Mouse (Mus musculus): ENCODE measurements at regions not wholly inside any gene's neighbourhood (a gene's known extent, or its start where the extent isn't known, plus 50 kb on each side); places are given as distances from the start of the nearest gene placed in this dataset.
"Not testable (repeated sequence)": the region's sequence is repeated elsewhere in the genome, so short reads cannot be mapped to it uniquely, and the experiment has no call there.

- Histone ChIP-seq H3K27ac (no peak overlapping the region), H3K4me1 (replicated peaks) (no peaks in the 10 kb centered on the region), H3K9ac (no peak overlapping the region), H3K9me3 (peaks cover 50% of the 10 kb centered on the region), H3K27me3 (no peaks in the 10 kb centered on the region), H3K36me3 (no peaks in the 10 kb centered on the region), H3K4me3 (no peak overlapping the region), H3K4me2 (no peak overlapping the region)
- ATAC-seq (ENCODE audit: low FRiP score) = no peak
- 90% methylated on average over 1 of the region's 1 CpGs for WGBS
These were observed 741.4 kb downstream of the Adam6a start for GRCm38 (mm10) chr12:114285082-114285481.

- H3K27me3 ChIP-seq = no peaks in the 10 kb centered on the region
- no peaks in the 10 kb centered on the region for H3K4me1 ChIP-seq (replicated peaks)
- 81% methylated on average over 3 of the region's 3 CpGs for WGBS
- no peak overlapping the region for H3K4me2 ChIP-seq
- peaks cover 49% of the 10 kb centered on the region for H3K9me3 ChIP-seq
- H3K9ac ChIP-seq = no peak overlapping the region
- H3K27ac ChIP-seq = no peak overlapping the region
- no peak overlapping the region for H3K4me3 ChIP-seq
- ATAC-seq (ENCODE audit: low FRiP score) = no peak
- H3K36me3 ChIP-seq = no peaks in the 10 kb centered on the region
These were observed 743.3 kb downstream of the Adam6a start for GRCm38 (mm10) chr12:114287041-114287440.

DNA sequence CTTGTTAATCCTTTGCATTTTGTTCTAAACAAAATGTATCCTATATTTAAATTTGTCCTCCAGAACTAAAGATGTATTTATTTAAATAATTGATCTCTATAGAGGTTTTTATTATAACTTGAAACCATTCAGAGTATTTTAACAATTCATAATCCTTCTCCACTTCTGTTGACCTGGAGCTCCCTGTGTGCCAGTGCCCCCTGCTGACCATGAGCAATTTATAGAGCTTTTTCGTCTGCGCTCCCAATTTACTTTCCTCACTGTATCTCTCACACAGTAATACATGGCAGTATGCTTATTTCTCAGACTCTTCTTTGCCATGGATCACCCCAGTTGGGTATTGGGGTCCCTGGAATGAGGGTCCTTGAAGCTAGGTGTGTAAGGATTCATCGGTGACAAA lies 747.4 kb downstream of the Adam6a start:
- Histone ChIP-seq H3K9me3 (peaks cover 46% of the 10 kb centered on the region), H3K9ac (no peak overlapping the region), H3K27me3 (no peaks in the 10 kb centered on the region), H3K27ac (no peak overlapping the region), H3K4me1 (replicated peaks) (no peaks in the 10 kb centered on the region), H3K36me3 (no peaks in the 10 kb centered on the region), H3K4me3 (no peak overlapping the region), H3K4me2 (no peak overlapping the region)
- 86% methylated on average over 3 of the region's 3 CpGs for WGBS
- ATAC-seq (ENCODE audit: low FRiP score) = no peak

DNA sequence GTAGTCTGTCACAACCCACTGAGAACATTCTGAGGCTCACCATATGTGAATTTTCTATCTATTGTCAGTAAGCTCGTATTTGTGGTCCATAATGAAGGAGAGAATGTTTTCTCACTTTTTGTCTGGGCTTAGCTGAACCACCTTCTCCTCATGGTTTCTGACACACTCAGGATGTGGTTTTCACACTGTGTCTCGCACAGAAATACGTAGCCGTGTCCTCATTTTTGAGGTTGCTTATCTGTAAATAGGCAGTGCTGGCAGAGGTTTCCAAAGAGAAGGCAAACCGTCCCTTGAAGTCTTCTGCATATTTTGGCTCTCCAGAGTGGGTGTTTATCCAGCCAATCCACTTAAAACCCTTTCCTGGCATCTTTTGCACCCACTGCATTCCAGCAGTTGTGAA lies 756.1 kb downstream of the Adam6a start:
- ATAC-seq (ENCODE audit: low FRiP score) = no peak
- Histone ChIP-seq H3K4me2 (no peak overlapping the region), H3K27ac (no peak overlapping the region), H3K4me3 (no peak overlapping the region), H3K4me1 (replicated peaks) (no peaks in the 10 kb centered on the region), H3K36me3 (no peaks in the 10 kb centered on the region), H3K27me3 (no peaks in the 10 kb centered on the region), H3K9me3 (peaks cover 49% of the 10 kb centered on the region), H3K9ac (no peak overlapping the region)
- 81% methylated on average over 5 of the region's 5 CpGs for WGBS

- Histone ChIP-seq H3K36me3 (no peaks in the 10 kb centered on the region), H3K4me1 (replicated peaks) (no peaks in the 10 kb centered on the region), H3K9me3 (peaks cover 50% of the 10 kb centered on the region), H3K4me3 (no peak overlapping the region), H3K4me2 (no peak overlapping the region), H3K27me3 (no peaks in the 10 kb centered on the region), H3K9ac (no peak overlapping the region), H3K27ac (no peak overlapping the region)
- no peak for ATAC-seq (ENCODE audit: low FRiP score)
- 88% methylated on average over 2 of the region's 2 CpGs for WGBS
These were observed 758.0 kb downstream of the Adam6a start for GRCm38 (mm10) chr12:114301728-114302127.

DNA sequence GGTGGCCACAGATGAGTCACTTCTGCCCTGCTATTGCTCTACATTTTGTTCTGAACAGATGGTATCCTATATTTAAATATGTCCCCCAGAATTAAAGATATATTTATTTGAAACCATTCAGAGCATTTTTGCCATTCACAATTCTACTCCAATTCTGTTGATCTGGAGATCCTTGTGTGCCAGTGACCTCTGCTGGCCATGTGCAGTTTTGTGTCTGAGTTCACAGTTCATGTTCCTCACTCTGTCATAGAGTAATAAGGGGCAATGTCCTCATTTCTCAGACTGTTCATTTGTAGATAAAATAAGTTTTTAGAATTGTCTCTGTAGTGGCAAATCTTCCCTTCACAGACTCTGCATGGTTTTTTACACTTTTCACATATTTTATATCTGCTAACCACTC lies 788.8 kb downstream of the Adam6a start:
- Histone ChIP-seq H3K27ac (no peak overlapping the region), H3K36me3 (no peaks in the 10 kb centered on the region), H3K4me1 (replicated peaks) (no peaks in the 10 kb centered on the region), H3K4me2 (no peak overlapping the region), H3K4me3 (no peak overlapping the region), H3K9me3 (peaks cover 22% of the 10 kb centered on the region), H3K9ac (no peak overlapping the region), H3K27me3 (no peaks in the 10 kb centered on the region)
- ATAC-seq (ENCODE audit: low FRiP score) = no peak

- peaks cover 32% of the 10 kb centered on the region for H3K9me3 ChIP-seq
- ATAC-seq (ENCODE audit: low FRiP score) = no peak
- WGBS = 63% methylated on average over 3 of the region's 3 CpGs
These were observed 822.6 kb downstream of the Adam6a start for GRCm38 (mm10) chr12:114366276-114366675.

DNA sequence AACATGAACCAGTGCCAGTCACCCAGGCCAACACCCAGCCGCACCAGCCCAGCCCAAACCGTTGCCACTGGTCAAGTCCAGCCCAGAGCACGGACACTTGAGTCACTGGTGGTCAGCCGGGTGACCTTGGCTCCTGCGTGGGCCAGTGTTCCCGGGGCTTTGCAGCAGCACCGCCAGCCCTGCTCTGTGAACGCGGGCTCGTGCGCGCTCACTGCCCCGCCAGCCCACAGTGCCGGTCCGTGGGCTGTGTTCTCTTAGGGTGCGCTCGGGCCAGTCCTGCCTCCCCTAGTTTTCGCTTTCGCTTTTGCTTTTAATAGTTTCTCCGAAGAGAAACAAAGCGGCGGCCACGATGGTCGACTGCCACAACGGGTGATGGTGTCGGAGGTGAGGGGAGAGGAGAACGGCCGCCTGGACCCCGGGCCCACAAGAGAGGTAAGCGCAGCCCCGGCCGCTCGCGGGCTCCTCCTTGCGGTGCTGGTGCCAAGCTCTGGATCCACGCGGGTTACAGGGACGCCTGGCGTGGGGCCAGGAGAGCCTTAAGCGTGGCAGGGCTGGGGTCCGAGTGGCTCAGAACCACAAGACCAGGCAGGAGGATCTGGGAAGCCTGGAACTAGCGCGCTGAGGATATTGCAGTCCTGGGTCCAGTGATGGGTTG lies 835.1 kb downstream of the Adam6a start:
- not testable (repeated sequence) for H3K27ac ChIP-seq; H3K27me3 ChIP-seq; H3K9ac ChIP-seq; H3K4me1 ChIP-seq (replicated peaks); H3K4me3 ChIP-seq; H3K36me3 ChIP-seq; ATAC-seq (ENCODE audit: low FRiP score); H3K4me2 ChIP-seq
- 32% methylated on average over 37 of the region's 43 CpGs for WGBS
- H3K9me3 ChIP-seq = peaks cover 20% of the 10 kb centered on the region

More at GRCm38 (mm10) chr12:114366276-114366675, 822.6 kb downstream of the Adam6a start:
- H3K27me3 ChIP-seq = no peaks in the 10 kb centered on the region
- H3K36me3 ChIP-seq = no peaks in the 10 kb centered on the region
- no peak overlapping the region for H3K27ac ChIP-seq
- H3K4me1 ChIP-seq (replicated peaks) = no peaks in the 10 kb centered on the region
- no peak overlapping the region for H3K4me3 ChIP-seq
- no peak overlapping the region for H3K9ac ChIP-seq
- H3K4me2 ChIP-seq = no peak overlapping the region

DNA sequence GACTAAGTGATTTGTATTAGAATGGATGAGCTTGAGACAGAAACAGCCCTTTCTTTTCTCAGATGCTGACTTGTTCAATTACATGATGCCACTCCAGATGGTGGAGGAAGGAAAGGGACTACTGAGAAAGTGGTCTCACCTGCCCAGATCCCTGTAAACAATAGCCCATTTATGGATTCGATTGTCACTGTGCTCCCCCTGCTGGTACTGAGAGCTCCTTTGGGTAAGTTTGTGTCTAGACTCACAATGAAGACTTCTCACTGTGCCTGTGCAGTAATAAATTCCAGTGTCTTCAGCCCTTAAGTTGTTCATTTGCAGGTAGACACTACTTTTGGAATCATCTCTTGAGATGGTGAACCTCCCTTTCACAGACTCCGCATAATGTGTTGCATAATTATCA lies 847.7 kb downstream of the Adam6a start:
- no peaks in the 10 kb centered on the region for H3K27me3 ChIP-seq
- WGBS = 66% methylated on average over 2 of the region's 2 CpGs

GRCm38 (mm10) chr12:114406206-114406605 lies 862.5 kb downstream of the Adam6a start:
- H3K27ac ChIP-seq = no peak overlapping the region
- no peak overlapping the region for H3K9ac ChIP-seq
- H3K27me3 ChIP-seq = no peaks in the 10 kb centered on the region
- no peak overlapping the region for H3K4me3 ChIP-seq
- H3K9me3 ChIP-seq = peaks cover 18% of the 10 kb centered on the region
- WGBS = 64% methylated on average over 2 of the region's 2 CpGs
- H3K4me1 ChIP-seq (replicated peaks) = no peaks in the 10 kb centered on the region
- no peak for ATAC-seq (ENCODE audit: low FRiP score)
- no peak overlapping the region for H3K4me2 ChIP-seq
- H3K36me3 ChIP-seq = no peaks in the 10 kb centered on the region

More for the DNA sequence above, 847.7 kb downstream of the Adam6a start:
- no peak overlapping the region for H3K9ac ChIP-seq
- H3K27ac ChIP-seq = no peak overlapping the region
- H3K4me1 ChIP-seq (replicated peaks) = no peaks in the 10 kb centered on the region
- no peak overlapping the region for H3K4me3 ChIP-seq
- no peak overlapping the region for H3K4me2 ChIP-seq
- peaks cover 37% of the 10 kb centered on the region for H3K9me3 ChIP-seq
- no peaks in the 10 kb centered on the region for H3K36me3 ChIP-seq
- no peak for ATAC-seq (ENCODE audit: low FRiP score)

DNA sequence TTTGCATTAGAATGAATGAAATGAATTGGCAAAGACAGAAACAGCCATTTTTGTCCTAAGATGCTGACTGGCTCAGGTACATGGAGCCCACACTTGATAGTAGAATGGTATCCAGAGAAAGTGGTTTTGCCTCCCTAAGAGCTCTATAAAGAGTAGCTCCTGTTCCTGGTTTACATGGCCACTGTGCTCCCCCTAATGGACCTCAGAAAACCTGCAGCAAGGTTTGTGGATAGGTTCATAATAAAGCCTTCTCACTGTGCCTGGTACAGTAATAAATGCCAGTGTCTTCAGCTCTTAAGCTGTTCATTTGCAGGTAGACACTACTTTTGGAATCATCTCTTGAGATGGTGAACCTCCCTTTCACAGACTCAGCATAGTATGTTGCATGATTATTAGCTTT lies 890.8 kb downstream of the Adam6a start:
- Histone ChIP-seq H3K27ac (no peak overlapping the region), H3K4me2 (no peak overlapping the region), H3K36me3 (no peaks in the 10 kb centered on the region), H3K27me3 (no peaks in the 10 kb centered on the region), H3K9ac (no peak overlapping the region), H3K4me1 (replicated peaks) (no peaks in the 10 kb centered on the region), H3K9me3 (peaks cover 32% of the 10 kb centered on the region), H3K4me3 (no peak overlapping the region)
- ATAC-seq (ENCODE audit: low FRiP score) = no peak

DNA sequence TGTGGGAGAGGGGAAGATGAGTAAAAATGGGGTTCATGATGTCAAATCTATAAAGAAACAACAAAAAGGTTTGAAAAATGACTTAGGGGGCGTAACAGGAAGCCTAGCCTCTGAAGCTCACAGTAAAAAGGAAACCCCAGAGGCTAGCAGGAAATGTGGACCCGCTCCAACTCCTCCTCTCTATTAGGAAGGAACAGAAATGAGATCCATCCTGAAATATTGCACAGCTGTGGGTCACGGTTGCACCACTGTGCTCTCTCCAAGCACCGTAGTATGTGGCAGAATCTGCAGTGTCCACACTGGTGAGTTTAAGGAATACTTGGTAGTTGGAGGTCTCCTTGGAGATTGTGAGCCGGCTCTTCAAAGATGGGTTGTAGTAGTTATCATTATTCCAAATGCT lies 918.3 kb downstream of the Adam6a start:
- Histone ChIP-seq H3K4me1 (replicated peaks) (no peaks in the 10 kb centered on the region), H3K4me2 (no peak overlapping the region), H3K9ac (no peak overlapping the region), H3K27ac (no peak overlapping the region), H3K36me3 (no peaks in the 10 kb centered on the region), H3K4me3 (no peak overlapping the region), H3K27me3 (no peaks in the 10 kb centered on the region), H3K9me3 (peaks cover 30% of the 10 kb centered on the region)
- ATAC-seq (ENCODE audit: low FRiP score) = no peak
- 81% methylated on average over 5 of the region's 5 CpGs for WGBS

DNA sequence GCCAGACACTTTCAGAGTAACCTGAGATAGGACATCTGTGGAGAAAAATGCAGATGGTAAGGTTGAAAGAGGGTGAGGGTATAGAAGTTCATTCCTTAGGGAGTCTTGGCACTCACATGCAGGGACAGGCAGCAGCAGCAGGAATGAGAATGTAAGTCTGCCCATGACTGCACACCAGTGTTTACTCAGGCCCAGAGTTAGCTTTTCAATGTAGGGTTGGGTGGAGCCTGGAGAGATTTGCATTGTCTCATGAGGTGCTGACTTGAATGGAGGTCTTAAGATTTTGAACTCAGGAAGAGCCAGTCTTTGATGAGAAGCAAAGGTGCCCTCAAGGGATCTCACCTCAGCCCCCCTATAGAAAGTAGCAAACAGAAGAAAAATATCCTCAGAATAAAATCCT lies 918.9 kb downstream of the Adam6a start:
- no peak for ATAC-seq (ENCODE audit: low FRiP score)
- H3K36me3 ChIP-seq = no peaks in the 10 kb centered on the region
- H3K4me3 ChIP-seq = no peak overlapping the region
- no peaks in the 10 kb centered on the region for H3K27me3 ChIP-seq
- peaks cover 31% of the 10 kb centered on the region for H3K9me3 ChIP-seq
- H3K4me1 ChIP-seq (replicated peaks) = no peaks in the 10 kb centered on the region
- no peak overlapping the region for H3K9ac ChIP-seq
- no peak overlapping the region for H3K4me2 ChIP-seq
- H3K27ac ChIP-seq = no peak overlapping the region
